Mouse (Mus musculus): Measurements from ENCODE around the gene Vmn1r51.
"Not testable (repeated sequence)": the region's sequence is repeated elsewhere in the genome, so short reads cannot be mapped to it uniquely, and the experiment has no call there.

Gene Vmn1r51

DNA sequence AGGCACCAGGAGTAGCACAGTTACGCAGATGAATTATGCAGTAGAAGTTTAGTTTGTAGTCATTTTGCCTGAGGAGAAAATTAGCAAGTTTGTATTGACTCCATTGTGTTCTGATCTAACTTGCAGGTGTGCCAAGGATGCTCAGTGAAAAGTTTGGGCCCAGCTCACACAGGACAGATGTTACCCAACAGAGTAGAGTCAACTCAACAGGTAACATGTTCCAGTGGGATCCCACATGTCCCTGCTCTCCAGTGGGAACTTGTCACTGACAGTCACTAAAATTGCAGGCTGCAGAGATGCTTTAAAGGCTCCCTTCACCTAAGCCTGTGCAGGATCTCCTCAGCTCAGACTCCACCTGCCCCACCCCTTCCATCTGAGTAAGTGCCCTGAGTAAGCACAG, at the start of gene Vmn1r51:
TSS of gene Vmn1r51 (plus strand) at position 301 of the 400 bp plus-strand sequence.
- not testable (repeated sequence) for DNase-seq

GRCm38 (mm10) chr6:90078406-90078805, 44.0 kb upstream of the Vmn1r51 start, which contains the start of gene Vmn1r49:
TSS of gene Vmn1r49 (minus strand) at chr6:90078506.
- no peak for DNase-seq

- no peak for DNase-seq
These were observed 21.8 kb upstream of the Vmn1r51 start for GRCm38 (mm10) chr6:90100566-90100965.

GRCm38 (mm10) chr6:90101130-90101529, 21.3 kb upstream of the Vmn1r51 start, which contains the start of gene Vmn1r50:
TSS of gene Vmn1r50 (plus strand) at chr6:90101430.
- no peak for DNase-seq

- no peak for DNase-seq
These were observed 37.7 kb downstream of the Vmn1r51 start for GRCm38 (mm10) chr6:90160139-90160538.

DNA sequence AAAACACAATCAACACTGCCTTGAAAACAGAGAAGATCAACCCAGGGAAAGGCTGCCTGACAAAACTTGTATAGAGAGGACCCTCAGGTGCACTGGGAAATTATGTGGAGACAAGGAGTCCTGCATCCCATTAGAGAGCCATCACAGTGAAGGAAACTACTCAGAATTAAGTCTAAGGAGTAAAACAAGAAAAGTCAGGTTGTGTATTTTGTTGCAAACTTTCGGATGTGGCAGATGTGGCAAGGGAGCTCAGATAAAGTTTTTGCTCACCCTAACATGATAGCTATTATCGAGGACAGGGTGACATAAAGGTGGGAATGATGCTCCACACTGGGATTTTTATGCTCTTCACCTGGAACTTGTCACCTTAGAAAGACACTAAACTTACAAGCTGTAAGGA, 52.1 kb downstream of the Vmn1r51 start, which contains the start of gene Vmn1r52:
TSS of gene Vmn1r52 (plus strand) at position 301 of the 400 bp plus-strand sequence.
- DNase-seq: no peak
